Mouse (Mus musculus) forebrain, embryonic 16.5 days (tissue): ENCODE data around the gene Cdc42ep4. TPM values are rescaled to one million over a fixed set of nuclear protein-coding genes. Genes with fewer than 3 reads are reported as not detected.

Source experiments
- ATAC-seq: fragments of 200-750 bp; cut with Nextera tagmentation; 2 replicates; pipeline ENCODE4 v1.8.0; 2017; ENCODE audit warnings: mild to moderate bottlenecking, moderate library complexity
- H3K27ac ChIP-seq: fragments of 300-500 bp; sonication (generic); 2 replicates; pipeline ENCODE4 v1.5.1; 2014; ENCODE audit warnings: low read length, control low read depth
- H3K27me3 ChIP-seq: fragments of 300-500 bp; sonication (generic); replicated peaks from 2 replicates; pipeline ENCODE4 v1.6.1; 2014; ENCODE audit warnings: low read length; ENCODE audit not compliant: control insufficient read depth, insufficient read depth
- H3K36me3 ChIP-seq: fragments of 300-500 bp; sonication (generic); 2 replicates; pipeline ENCODE4 v1.6.1; 2014; ENCODE audit not compliant: control insufficient read depth, insufficient read depth
- H3K4me1 ChIP-seq: fragments of 300-500 bp; sonication (generic); replicated peaks from 2 replicates; pipeline ENCODE4 v1.6.1; 2014; ENCODE audit warnings: low read length; ENCODE audit not compliant: control insufficient read depth, insufficient read depth
- H3K4me2 ChIP-seq: fragments of 300-500 bp; sonication (generic); 2 replicates; pipeline ENCODE4 v1.6.1; 2014; ENCODE audit warnings: mild to moderate bottlenecking, low read length, control low read depth
- H3K4me3 ChIP-seq: fragments of 300-500 bp; sonication (generic); replicated peaks from 2 replicates; pipeline ENCODE4 v1.5.1; 2014; ENCODE audit warnings: mild to moderate bottlenecking, low read length, control low read depth
- H3K9ac ChIP-seq: fragments of 300-500 bp; sonication (generic); replicated peaks from 2 replicates; pipeline ENCODE4 v1.6.1; 2014; ENCODE audit warnings: low read depth, low read length, control low read depth
- H3K9me3 ChIP-seq: fragments of 300-500 bp; sonication (generic); 2 replicates; pipeline ENCODE4 v1.6.1; 2016; ENCODE audit warnings: low read length; ENCODE audit not compliant: control insufficient read depth
- whole genome bisulfite sequencing: fragments of 180-500 bp; shearing (Covaris S2); extraction: QIAGEN DNeasy Blood & Tissue Kit; methylation state at CpG from one replicate; pipeline ENCODE4 v1.1.7; 2014; 5-methylcytosine and 5-hydroxymethylcytosine counted together
- polyA plus RNA-seq: library from polyadenylated mRNA; unstranded; fragments of >200 nt; fragmentation: Nextera tagmentation; extraction: Ambion mirVana; gene quantifications from 2 replicates; pipeline ENCODE4 v1.2.1, GENCODE M21; 2015

Gene Cdc42ep4
- polyA plus RNA-seq = 99.9 and 100 TPM in 2 replicates

- Histone ChIP-seq H3K27me3 (no peaks in the 10 kb centered on the region), H3K9me3 (no peaks in the 10 kb centered on the region), H3K4me2 (peak within 1 kb of the TSS; percentile 68), H3K4me3 (peak within 1 kb of the TSS; percentile 70), H3K36me3 (no peaks in the 10 kb centered on the region), H3K4me1 (peaks cover 41% of the 10 kb centered on the region), H3K9ac (peak within 1 kb of the TSS; percentile 95), H3K27ac (peak within 1 kb of the TSS; percentile 96)
- WGBS = under 1% methylated on average over 42 of the region's 44 CpGs
- peak; percentile 93 for ATAC-seq
Observed at GRCm38 (mm10) chr11:113751484-113752084, at the start of gene Cdc42ep4. Gene Cdc42ep4, minus strand, starts transcription at chr11:113751881.

- Histone ChIP-seq H3K9ac (no peak overlapping the region), H3K9me3 (no peaks in the 10 kb centered on the region), H3K4me3 (no peak overlapping the region), H3K27ac (no peak overlapping the region), H3K4me2 (no peak overlapping the region), H3K27me3 (no peaks in the 10 kb centered on the region), H3K36me3 (no peaks in the 10 kb centered on the region), H3K4me1 (peaks cover 25% of the 10 kb centered on the region)
- no peak for ATAC-seq
- 97% methylated on average over 12 of the region's 12 CpGs for WGBS
Observed at GRCm38 (mm10) chr11:113800026-113800425, 48.3 kb upstream of the Cdc42ep4 start.

GRCm38 (mm10) chr11:113799041-113799447 lies 47.4 kb upstream of the Cdc42ep4 start:
- Histone ChIP-seq H3K36me3 (no peaks in the 10 kb centered on the region), H3K4me3 (no peak overlapping the region), H3K27ac (no peak overlapping the region), H3K4me1 (peaks cover 25% of the 10 kb centered on the region), H3K27me3 (no peaks in the 10 kb centered on the region), H3K9me3 (no peaks in the 10 kb centered on the region), H3K9ac (no peak overlapping the region), H3K4me2 (no peak overlapping the region)
- ATAC-seq = no peak
- WGBS = 45% methylated on average over 14 of the region's 14 CpGs

GRCm38 (mm10) chr11:113798011-113798410 lies 46.3 kb upstream of the Cdc42ep4 start:
- H3K9me3 ChIP-seq = no peaks in the 10 kb centered on the region
- peak; percentile 43 for ATAC-seq
- H3K4me3 ChIP-seq = no peak overlapping the region
- 38% methylated on average over 6 of the region's 6 CpGs for WGBS
- no peaks in the 10 kb centered on the region for H3K36me3 ChIP-seq
- peaks cover 25% of the 10 kb centered on the region for H3K4me1 ChIP-seq
- H3K4me2 ChIP-seq = no peak overlapping the region
- H3K27ac ChIP-seq = no peak overlapping the region
- H3K9ac ChIP-seq = no peak overlapping the region
- no peaks in the 10 kb centered on the region for H3K27me3 ChIP-seq

GRCm38 (mm10) chr11:113797014-113797983 lies 45.6 kb upstream of the Cdc42ep4 start:
- no peak overlapping the region for H3K4me3 ChIP-seq
- WGBS = 43% methylated on average over 19 of the region's 19 CpGs
- no peaks in the 10 kb centered on the region for H3K9me3 ChIP-seq
- peak; percentile 39 for ATAC-seq
- no peak overlapping the region for H3K4me2 ChIP-seq
- H3K36me3 ChIP-seq = no peaks in the 10 kb centered on the region
- peaks cover 25% of the 10 kb centered on the region for H3K4me1 ChIP-seq
- peak overlapping the region; percentile 48 for H3K27ac ChIP-seq
- H3K9ac ChIP-seq = 0 out of 2 replicates have a peak overlapping the region, but pooled peaks have one; percentile 14
- no peaks in the 10 kb centered on the region for H3K27me3 ChIP-seq

GRCm38 (mm10) chr11:113795846-113796245 lies 44.2 kb upstream of the Cdc42ep4 start:
- no peak overlapping the region for H3K27ac ChIP-seq
- H3K9ac ChIP-seq = no peak overlapping the region
- WGBS = 70% methylated on average over 12 of the region's 12 CpGs
- no peaks in the 10 kb centered on the region for H3K27me3 ChIP-seq
- no peak for ATAC-seq
- H3K4me1 ChIP-seq = peaks cover 34% of the 10 kb centered on the region
- H3K9me3 ChIP-seq = no peaks in the 10 kb centered on the region
- H3K4me3 ChIP-seq = no peak overlapping the region
- no peaks in the 10 kb centered on the region for H3K36me3 ChIP-seq
- H3K4me2 ChIP-seq = no peak overlapping the region

- peak; percentile 80 for ATAC-seq
- no peak overlapping the region for H3K4me2 ChIP-seq
- WGBS = 29% methylated on average over 16 of the region's 16 CpGs
- H3K4me3 ChIP-seq = no peak overlapping the region
- H3K9me3 ChIP-seq = no peaks in the 10 kb centered on the region
- no peaks in the 10 kb centered on the region for H3K27me3 ChIP-seq
- H3K36me3 ChIP-seq = no peaks in the 10 kb centered on the region
- no peak overlapping the region; the same call in 1 of the 2 replicates for H3K9ac ChIP-seq
- peak overlapping the region; percentile 11 for H3K27ac ChIP-seq
- H3K4me1 ChIP-seq = peaks cover 32% of the 10 kb centered on the region
Observed at GRCm38 (mm10) chr11:113791357-113792215, 39.9 kb upstream of the Cdc42ep4 start.

GRCm38 (mm10) chr11:113789101-113789500 lies 37.4 kb upstream of the Cdc42ep4 start:
- no peak overlapping the region for H3K9ac ChIP-seq
- no peaks in the 10 kb centered on the region for H3K9me3 ChIP-seq
- no peak overlapping the region for H3K4me2 ChIP-seq
- WGBS = 25% methylated on average over 1 of the region's 1 CpGs
- peaks cover 53% of the 10 kb centered on the region for H3K4me1 ChIP-seq
- peak overlapping the region; percentile 44 for H3K27ac ChIP-seq
- no peaks in the 10 kb centered on the region for H3K36me3 ChIP-seq
- H3K4me3 ChIP-seq = no peak overlapping the region
- no peaks in the 10 kb centered on the region for H3K27me3 ChIP-seq
- ATAC-seq = no peak
